ENCODE assay signal across 15 mouse cellular contexts in the genomic region with DNA sequence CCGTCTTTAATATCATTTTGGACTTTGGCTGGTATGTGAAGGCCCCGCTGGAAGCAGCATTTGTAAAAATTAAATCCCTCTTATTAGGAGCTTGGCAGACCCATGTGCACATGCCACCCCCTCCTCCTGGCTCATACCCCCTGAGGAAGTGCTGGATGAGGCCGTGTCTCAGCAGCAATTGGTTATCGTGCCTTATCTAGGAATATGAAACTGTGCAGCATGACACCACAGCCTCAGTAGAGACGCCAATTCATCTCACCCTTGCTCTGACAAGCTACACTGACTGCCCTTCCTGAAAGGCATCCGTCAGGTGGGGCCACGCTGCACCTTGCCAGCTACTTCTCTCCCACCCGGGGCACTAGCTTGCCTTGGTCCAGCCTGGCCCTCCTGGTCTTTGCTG. TPM values are rescaled to one million over a fixed set of nuclear protein-coding genes. Genes with fewer than 3 reads are reported as not detected.
DNase-seq lines count a peak whose midpoint lies in the region; ATAC-seq and TF ChIP-seq lines count a peak whose summit lies in the region.
"Had no signal": no experiment of that assay in that cellular context is flagged by ENCODE, and none has a peak within 500 bp of the region (broad histone marks: within the 10 kb centered on the region; RNA-seq: fewer than 3 reads in every experiment).

No protein-coding gene starts in this region.

- H3K27me3 ChIP-seq in heart, embryonic 13.5 days (replicated peaks), result no peaks in the 10 kb centered on the region
- no peaks in the 10 kb centered on the region for H3K27me3 ChIP-seq in heart, embryonic 10.5 days (ENCODE audit: insufficient read depth, poor library complexity, severe bottlenecking)
- no peaks in the 10 kb centered on the region for H3K27me3 ChIP-seq in forebrain, embryonic 14.5 days (replicated peaks; ENCODE audit: control insufficient read depth, insufficient read depth, low read length)
- H3K27me3 ChIP-seq in hindbrain, postnatal 0 days (ENCODE audit: insufficient read depth, low read length), result no peaks in the 10 kb centered on the region
- no peaks in the 10 kb centered on the region for H3K27me3 ChIP-seq in neural tube, embryonic 13.5 days
- no peaks in the 10 kb centered on the region for H3K27me3 ChIP-seq in lung, postnatal 0 days (replicated peaks; ENCODE audit: insufficient read depth, low read length)
- H3K27me3 ChIP-seq: liver, embryonic 15.5 days had no signal

- WGBS in heart, embryonic 13.5 days, result 47% methylated on average over 8 of the region's 8 CpGs
- 55% methylated on average over 8 of the region's 8 CpGs for WGBS in heart, embryonic 10.5 days
- 41% methylated on average over 8 of the region's 8 CpGs for WGBS in forebrain, embryonic 14.5 days
- 34% methylated on average over 8 of the region's 8 CpGs for WGBS in hindbrain, postnatal 0 days
- 58% methylated on average over 8 of the region's 8 CpGs for WGBS in neural tube, embryonic 13.5 days
- 76% methylated on average over 8 of the region's 8 CpGs for WGBS in lung, postnatal 0 days

- H3K27ac ChIP-seq in heart, embryonic 13.5 days (replicated peaks), result no peak overlapping the region
- no peak overlapping the region for H3K27ac ChIP-seq in heart, embryonic 10.5 days
- peak overlapping the region; percentile 88 for H3K27ac ChIP-seq in forebrain, embryonic 14.5 days (ENCODE audit: low read depth, low read length)
- peak overlapping the region; percentile 32 for H3K27ac ChIP-seq in hindbrain, postnatal 0 days
- peak overlapping the region; percentile 91 for H3K27ac ChIP-seq in neural tube, embryonic 13.5 days (replicated peaks)
- no peak overlapping the region for H3K27ac ChIP-seq in lung, postnatal 0 days (ENCODE audit: low read length)
- H3K27ac ChIP-seq: liver, embryonic 15.5 days; macrophage had no signal

- no peak for DNase-seq in heart, embryonic 10.5 days (ENCODE audit: low spot score)
- DNase-seq in forebrain, embryonic 14.5 days (ENCODE audit: low spot score), result no peak
- DNase-seq in hindbrain, postnatal 0 days (ENCODE audit: low spot score), result peak; percentile 35
- DNase-seq in kidney, postnatal 14 days, result no peak
- DNase-seq in lung, postnatal 0 days (ENCODE audit: low spot score), result no peak
- DNase-seq: adrenal gland, postnatal 14 days; cerebellum, adult 8-10 months; kidney, postnatal 4 days; right cerebral cortex, postnatal 14 days; thymus, postnatal 25 days had no signal

- H3K36me3 ChIP-seq in heart, embryonic 13.5 days, result peaks cover 31% of the 10 kb centered on the region
- H3K36me3 ChIP-seq in heart, embryonic 10.5 days, result peaks cover 19% of the 10 kb centered on the region
- H3K36me3 ChIP-seq in forebrain, embryonic 14.5 days (ENCODE audit: control insufficient read depth, insufficient read depth, low read length), result 0 out of 2 replicates have a peak, but pooled peaks cover 1% of the 10 kb centered on the region
- no peaks in the 10 kb centered on the region for H3K36me3 ChIP-seq in hindbrain, postnatal 0 days (ENCODE audit: insufficient read depth, low read length)
- H3K36me3 ChIP-seq in neural tube, embryonic 13.5 days, result no peaks in the 10 kb centered on the region
- no peaks in the 10 kb centered on the region for H3K36me3 ChIP-seq in lung, postnatal 0 days (ENCODE audit: insufficient read depth, low read length)
- H3K36me3 ChIP-seq: liver, embryonic 15.5 days had no signal

- no peaks in the 10 kb centered on the region for H3K9me3 ChIP-seq in heart, embryonic 13.5 days
- no peaks in the 10 kb centered on the region for H3K9me3 ChIP-seq in heart, embryonic 10.5 days
- H3K9me3 ChIP-seq in forebrain, embryonic 14.5 days (replicated peaks; ENCODE audit: control insufficient read depth, low read length), result no peaks in the 10 kb centered on the region
- H3K9me3 ChIP-seq in hindbrain, postnatal 0 days (ENCODE audit: low read length), result no peaks in the 10 kb centered on the region
- H3K9me3 ChIP-seq in neural tube, embryonic 13.5 days, result no peaks in the 10 kb centered on the region
- no peaks in the 10 kb centered on the region for H3K9me3 ChIP-seq in lung, postnatal 0 days (ENCODE audit: low read length)
- H3K9me3 ChIP-seq: liver, embryonic 15.5 days had no signal

- ATAC-seq in heart, embryonic 13.5 days (ENCODE audit: extremely low read depth, insufficient number of reproducible peaks, low FRiP score, low TSS enrichment), result no peak
- ATAC-seq in forebrain, embryonic 14.5 days, result no peak
- no peak for ATAC-seq in hindbrain, postnatal 0 days
- 0 out of 2 replicates have a peak, but pooled peaks have one; percentile 7 for ATAC-seq in neural tube, embryonic 13.5 days (ENCODE audit: low read depth)
- no peak for ATAC-seq in lung, postnatal 0 days
- ATAC-seq: inflammation-experienced regulatory T-cells, adult 6 months had no signal

- H3K4me2 ChIP-seq in heart, embryonic 13.5 days, result no peak overlapping the region
- H3K4me2 ChIP-seq in forebrain, embryonic 14.5 days (ENCODE audit: low read length), result 0 out of 2 replicates have a peak overlapping the region, but pooled peaks have one; percentile 13
- peak overlapping the region; percentile 25; the same call in 1 of the 2 replicates for H3K4me2 ChIP-seq in hindbrain, postnatal 0 days (ENCODE audit: low read depth, low read length)
- H3K4me2 ChIP-seq in neural tube, embryonic 13.5 days, result no peak overlapping the region
- H3K4me2 ChIP-seq in lung, postnatal 0 days (replicated peaks; ENCODE audit: low read depth, low read length), result no peak overlapping the region
- H3K4me2 ChIP-seq: liver, embryonic 15.5 days had no signal

- TF ChIP-seq CTCF in hindbrain, postnatal 0 days (IDR thresholded peaks at IDR 0.05; ENCODE audit: low read depth), result no peak
- TF ChIP-seq CTCF in lung, postnatal 0 days (IDR thresholded peaks at IDR 0.05), result no peak

- peaks cover 26% of the 10 kb centered on the region for H3K4me1 ChIP-seq in heart, embryonic 13.5 days
- peaks cover 47% of the 10 kb centered on the region for H3K4me1 ChIP-seq in heart, embryonic 10.5 days
- H3K4me1 ChIP-seq in forebrain, embryonic 14.5 days (ENCODE audit: control insufficient read depth, insufficient read depth, low read length), result peaks cover 48% of the 10 kb centered on the region
- H3K4me1 ChIP-seq in hindbrain, postnatal 0 days (ENCODE audit: insufficient read depth, low read length), result peaks cover 32% of the 10 kb centered on the region
- peaks cover 55% of the 10 kb centered on the region for H3K4me1 ChIP-seq in neural tube, embryonic 13.5 days (replicated peaks)
- no peaks in the 10 kb centered on the region for H3K4me1 ChIP-seq in lung, postnatal 0 days (ENCODE audit: insufficient read depth, low read depth, low read length)

- H3K9ac ChIP-seq in heart, embryonic 13.5 days, result peak overlapping the region; percentile 17
- peak overlapping the region; percentile 48 for H3K9ac ChIP-seq in forebrain, embryonic 14.5 days (ENCODE audit: low read length)
- no peak overlapping the region for H3K9ac ChIP-seq in hindbrain, postnatal 0 days (replicated peaks; ENCODE audit: low read length)
- peak overlapping the region; percentile 0 for H3K9ac ChIP-seq in neural tube, embryonic 13.5 days
- H3K9ac ChIP-seq in lung, postnatal 0 days (replicated peaks; ENCODE audit: low read depth), result no peak overlapping the region
- H3K9ac ChIP-seq: liver, embryonic 15.5 days had no signal

- TF ChIP-seq EP300 in lung, postnatal 0 days (IDR thresholded peaks at IDR 0.05), result no peak

- no peak overlapping the region for H3K4me3 ChIP-seq in heart, embryonic 13.5 days
- H3K4me3 ChIP-seq in heart, embryonic 10.5 days, result no peak overlapping the region
- H3K4me3 ChIP-seq in forebrain, embryonic 14.5 days (ENCODE audit: low read depth, low read length), result no peak overlapping the region
- no peak overlapping the region for H3K4me3 ChIP-seq in hindbrain, postnatal 0 days (ENCODE audit: low read length)
- H3K4me3 ChIP-seq in neural tube, embryonic 13.5 days, result no peak overlapping the region
- H3K4me3 ChIP-seq in lung, postnatal 0 days (ENCODE audit: low read depth, low read length), result no peak overlapping the region
- H3K4me3 ChIP-seq: liver, embryonic 15.5 days had no signal

RNA-seq across cellular contexts. Expression of gene Dmap1, which starts 35.6 kb away (rescaled TPM):
- polyA plus RNA-seq in heart, embryonic 13.5 days (2015; fragmentation: Nextera tagmentation; extraction: Ambion mirVana), result 42.1 and 42.3 TPM in 2 replicates
- polyA plus RNA-seq in heart, embryonic 10.5 days (2016; fragmentation: Nextera tagmentation; extraction: Ambion mirVana), result 54.6 and 63.6 TPM in 2 replicates
- polyA plus RNA-seq in forebrain, embryonic 14.5 days (2014; fragmentation: Nextera tagmentation; extraction: Ambion mirVana), result 94.9 and 97.6 TPM in 2 replicates
- total RNA-seq in hindbrain, postnatal 0 days (2014; rRNA removed), result 67.5 and 75.5 TPM in 2 replicates
- 76.5 and 81.4 TPM in 2 replicates for polyA plus RNA-seq in hindbrain, postnatal 0 days (2015; fragmentation: Nextera tagmentation; extraction: Ambion mirVana)
- 67.3 and 70.8 TPM in 2 replicates for polyA plus RNA-seq in neural tube, embryonic 13.5 days (2015; fragmentation: Nextera tagmentation; extraction: Ambion mirVana)
- 37.0 and 37.8 TPM in 2 replicates for polyA plus RNA-seq in lung, postnatal 0 days (2015; fragmentation: Nextera tagmentation; extraction: Ambion mirVana)

Comparison
In these comparisons a context has a peak if more than half of its experiments do, and no peak if none do; other contexts are left out.
1. H3K27ac ChIP-seq: peak in forebrain, embryonic 14.5 days (single experiment), hindbrain, postnatal 0 days (single experiment) and neural tube, embryonic 13.5 days (single experiment); none in heart, embryonic 13.5 days (single experiment), heart, embryonic 10.5 days (single experiment) and lung, postnatal 0 days (single experiment).
2. H3K4me2 ChIP-seq: peak in forebrain, embryonic 14.5 days (single experiment) and hindbrain, postnatal 0 days (single experiment); none in heart, embryonic 13.5 days (single experiment), neural tube, embryonic 13.5 days (single experiment) and lung, postnatal 0 days (single experiment).
3. H3K9ac ChIP-seq: peak in heart, embryonic 13.5 days (single experiment), forebrain, embryonic 14.5 days (single experiment) and neural tube, embryonic 13.5 days (single experiment); none in hindbrain, postnatal 0 days (single experiment) and lung, postnatal 0 days (single experiment).